Mouse (Mus musculus): Measurements from ENCODE around the gene Myadml2.

- TF ChIP-seq CTCF (conservative IDR thresholded peaks at IDR 0.05 in 1 of 2, IDR thresholded peaks at IDR 0.05 in 1 of 2; ENCODE audit: low read depth in 2 of 2, low read length in 2 of 2) (no peak), SIN3A (IDR thresholded peaks at IDR 0.05; ENCODE audit: low read length) (peak; percentile 82), GABPA (IDR thresholded peaks at IDR 0.05; ENCODE audit: insufficient replicate concordance, low read depth, low read length) (no peak), CHD1 (IDR thresholded peaks at IDR 0.05; ENCODE audit: low read depth, low read length) (no peak), POLR2A (IDR thresholded peaks at IDR 0.05; ENCODE audit: low read depth, low read length) (peak; percentile 67), EP300 (IDR thresholded peaks at IDR 0.05; ENCODE audit: low read length) (peak; percentile 70), IRF4 (IDR thresholded peaks at IDR 0.05; ENCODE audit: low read depth, low read length) (peak; percentile 63), MAX (IDR thresholded peaks at IDR 0.05; ENCODE audit: low read length) (peak; percentile 99), CHD2 (IDR thresholded peaks at IDR 0.05; ENCODE audit: low read length) (peak; percentile 80), MYC (IDR thresholded peaks at IDR 0.05; ENCODE audit: low read depth, low read length) (peak; percentile 99), ZC3H11A (IDR thresholded peaks at IDR 0.05; ENCODE audit: low read depth, low read length) (no peak)
These were observed 20.3 kb downstream of the Myadml2 start for GRCm38 (mm10) chr11:120627468-120628300.
